Mouse (Mus musculus): ENCODE data around the gene Hlx. TPM values are rescaled to one million over a fixed set of nuclear protein-coding genes. Genes with fewer than 3 reads are reported as not detected.

Hlx gene
- polyA plus RNA-seq, 1 experiment from 2014 or later, result 7.7 TPM

GRCm38 (mm10) chr1:184730453-184731013 lies 1.9 kb downstream of the Hlx start:
- peaks cover 98% of the 10 kb centered on the region for H3K27me3 ChIP-seq (replicated peaks; ENCODE audit: low read depth, poor library complexity, severe bottlenecking)
- H3K36me3 ChIP-seq (replicated peaks), result no peaks in the 10 kb centered on the region
- no peak overlapping the region for H3K27ac ChIP-seq (replicated peaks)
- H3K9me3 ChIP-seq, result no peaks in the 10 kb centered on the region
- peaks cover 34% of the 10 kb centered on the region for H3K4me1 ChIP-seq
- DNase-seq (ENCODE audit: low spot score), result peak; percentile 56
- H3K4me3 ChIP-seq, result peak overlapping the region; percentile 68
- 1% methylated on average over 12 of the region's 12 CpGs for WGBS

GRCm38 (mm10) chr1:184729357-184730140 lies 2.9 kb downstream of the Hlx start:
- Histone ChIP-seq H3K4me3 (peak overlapping the region; percentile 68), H3K4me1 (peaks cover 33% of the 10 kb centered on the region), H3K36me3 (replicated peaks) (no peaks in the 10 kb centered on the region), H3K27me3 (replicated peaks; ENCODE audit: low read depth, poor library complexity, severe bottlenecking) (peaks cover 98% of the 10 kb centered on the region), H3K9me3 (no peaks in the 10 kb centered on the region), H3K27ac (replicated peaks) (no peak overlapping the region)
- peak; percentile 51 for DNase-seq (ENCODE audit: low spot score)
- 2% methylated on average over 19 of the region's 19 CpGs for WGBS

GRCm38 (mm10) chr1:184728561-184729115 lies 3.8 kb downstream of the Hlx start:
- peak; percentile 44 for DNase-seq (ENCODE audit: low spot score)
- 4% methylated on average over 6 of the region's 6 CpGs for WGBS
- Histone ChIP-seq H3K9me3 (no peaks in the 10 kb centered on the region), H3K27me3 (replicated peaks; ENCODE audit: low read depth, poor library complexity, severe bottlenecking) (peaks cover 98% of the 10 kb centered on the region), H3K4me3 (0 out of 2 replicates have a peak overlapping the region, but pooled peaks have one; percentile 2), H3K4me1 (peaks cover 29% of the 10 kb centered on the region), H3K36me3 (replicated peaks) (no peaks in the 10 kb centered on the region), H3K27ac (replicated peaks) (no peak overlapping the region)

- H3K27ac ChIP-seq (replicated peaks), result no peak overlapping the region; the same call in 1 of the 2 replicates
- DNase-seq (ENCODE audit: low spot score), result peak; percentile 73
- H3K36me3 ChIP-seq (replicated peaks), result no peaks in the 10 kb centered on the region
- H3K4me1 ChIP-seq, result peaks cover 23% of the 10 kb centered on the region
- no peaks in the 10 kb centered on the region for H3K9me3 ChIP-seq
- WGBS, result 1% methylated on average over 49 of the region's 49 CpGs
- H3K4me3 ChIP-seq, result peak overlapping the region; percentile 55
- H3K27me3 ChIP-seq (replicated peaks; ENCODE audit: low read depth, poor library complexity, severe bottlenecking), result peaks cover 98% of the 10 kb centered on the region
These were observed 4.8 kb downstream of the Hlx start for GRCm38 (mm10) chr1:184727401-184728265.

- WGBS, result 4% methylated on average over 16 of the region's 16 CpGs
- DNase-seq (ENCODE audit: low spot score), result peak; percentile 47
- H3K9me3 ChIP-seq, result no peaks in the 10 kb centered on the region
- H3K4me1 ChIP-seq, result peaks cover 17% of the 10 kb centered on the region
- H3K27me3 ChIP-seq (replicated peaks; ENCODE audit: low read depth, poor library complexity, severe bottlenecking), result peaks cover 100% of the 10 kb centered on the region
- H3K36me3 ChIP-seq (replicated peaks), result no peaks in the 10 kb centered on the region
- H3K4me3 ChIP-seq, result peak overlapping the region; percentile 55
- no peak overlapping the region; the same call in 1 of the 2 replicates for H3K27ac ChIP-seq (replicated peaks)
These were observed 5.7 kb downstream of the Hlx start for GRCm38 (mm10) chr1:184726576-184727300.

- Histone ChIP-seq H3K27ac (replicated peaks) (no peak overlapping the region), H3K9me3 (no peaks in the 10 kb centered on the region)
- WGBS, result under 1% methylated on average over 11 of the region's 11 CpGs
These were observed 7.1 kb downstream of the Hlx start for GRCm38 (mm10) chr1:184725318-184725790.

GRCm38 (mm10) chr1:184724551-184725317 lies 7.7 kb downstream of the Hlx start:
- peak; percentile 46 for DNase-seq (ENCODE audit: low spot score)
- peaks cover 12% of the 10 kb centered on the region for H3K4me1 ChIP-seq
- no peaks in the 10 kb centered on the region for H3K36me3 ChIP-seq (replicated peaks)
- WGBS, result under 1% methylated on average over 23 of the region's 23 CpGs
- no peaks in the 10 kb centered on the region for H3K9me3 ChIP-seq
- no peak overlapping the region for H3K4me3 ChIP-seq
- no peak overlapping the region for H3K27ac ChIP-seq (replicated peaks)
- H3K27me3 ChIP-seq (replicated peaks; ENCODE audit: low read depth, poor library complexity, severe bottlenecking), result peaks cover 100% of the 10 kb centered on the region

More at GRCm38 (mm10) chr1:184725318-184725790, 7.1 kb downstream of the Hlx start:
- H3K4me3 ChIP-seq, result no peak overlapping the region
- peaks cover 100% of the 10 kb centered on the region for H3K27me3 ChIP-seq (replicated peaks; ENCODE audit: low read depth, poor library complexity, severe bottlenecking)
- H3K4me1 ChIP-seq, result peaks cover 12% of the 10 kb centered on the region
- no peaks in the 10 kb centered on the region for H3K36me3 ChIP-seq (replicated peaks)
- peak; percentile 42 for DNase-seq (ENCODE audit: low spot score)

GRCm38 (mm10) chr1:184723899-184724298 lies 8.5 kb downstream of the Hlx start:
- peak; percentile 42 for DNase-seq (ENCODE audit: low spot score)
- no peak overlapping the region for H3K4me3 ChIP-seq
- H3K4me1 ChIP-seq, result peaks cover 12% of the 10 kb centered on the region
- H3K27me3 ChIP-seq (replicated peaks; ENCODE audit: low read depth, poor library complexity, severe bottlenecking), result peaks cover 100% of the 10 kb centered on the region
- no peaks in the 10 kb centered on the region for H3K9me3 ChIP-seq
- no peak overlapping the region for H3K27ac ChIP-seq (replicated peaks)
- H3K36me3 ChIP-seq (replicated peaks), result no peaks in the 10 kb centered on the region
- 4% methylated on average over 3 of the region's 3 CpGs for WGBS

- no peaks in the 10 kb centered on the region for H3K36me3 ChIP-seq (replicated peaks)
- no peak overlapping the region for H3K27ac ChIP-seq (replicated peaks)
- H3K4me3 ChIP-seq, result no peak overlapping the region
- no peaks in the 10 kb centered on the region for H3K9me3 ChIP-seq
- WGBS, result 2% methylated on average over 9 of the region's 9 CpGs
- peak; percentile 18 for DNase-seq (ENCODE audit: low spot score)
- H3K27me3 ChIP-seq (replicated peaks; ENCODE audit: low read depth, poor library complexity, severe bottlenecking), result peaks cover 100% of the 10 kb centered on the region
- H3K4me1 ChIP-seq, result peaks cover 10% of the 10 kb centered on the region; the same call in 1 of the 2 replicates
These were observed 11.3 kb downstream of the Hlx start for GRCm38 (mm10) chr1:184721121-184721520.

- peak; percentile 32 for DNase-seq (ENCODE audit: low spot score)
- Histone ChIP-seq H3K27ac (replicated peaks) (no peak overlapping the region), H3K9me3 (no peaks in the 10 kb centered on the region), H3K27me3 (replicated peaks; ENCODE audit: low read depth, poor library complexity, severe bottlenecking) (peaks cover 100% of the 10 kb centered on the region), H3K36me3 (replicated peaks) (no peaks in the 10 kb centered on the region), H3K4me1 (peaks cover 10% of the 10 kb centered on the region; the same call in 1 of the 2 replicates), H3K4me3 (no peak overlapping the region)
- WGBS, result 1% methylated on average over 26 of the region's 26 CpGs
These were observed 12.0 kb downstream of the Hlx start for GRCm38 (mm10) chr1:184720162-184721025.
